Mouse (Mus musculus) kidney, embryonic 14.5 days (tissue): ENCODE measurements at regions not wholly inside any gene's neighbourhood (a gene's known extent, or its start where the extent isn't known, plus 50 kb on each side); places are given as distances from the start of the nearest gene placed in this dataset.

ENCODE experiments used
- ATAC-seq: fragments of 200-750 bp; cut with Nextera tagmentation; 2 replicates; pipeline ENCODE4 v1.8.0; 2017; ENCODE audit warnings: moderate number of reproducible peaks, mild to moderate bottlenecking, moderate TSS enrichment, moderate library complexity; ENCODE audit not compliant: low FRiP score, low TSS enrichment
- H3K27ac ChIP-seq: fragments of 300-500 bp; sonication (generic); 2 replicates; pipeline ENCODE4 v1.5.1; 2014; ENCODE audit warnings: low read depth, mild to moderate bottlenecking, low read length, moderate library complexity, mixed read lengths
- H3K27me3 ChIP-seq: fragments of 300-500 bp; sonication (generic); 2 replicates; pipeline ENCODE4 v1.6.1; 2014; ENCODE audit warnings: mild to moderate bottlenecking, low read length; ENCODE audit not compliant: control insufficient read depth, insufficient read depth
- H3K36me3 ChIP-seq: fragments of 300-500 bp; sonication (generic); 2 replicates; pipeline ENCODE4 v1.6.1; 2014; ENCODE audit warnings: low read length, mixed read lengths; ENCODE audit not compliant: control insufficient read depth, insufficient read depth
- H3K4me1 ChIP-seq: fragments of 300-500 bp; sonication (generic); 2 replicates; pipeline ENCODE4 v1.6.1; 2014; ENCODE audit warnings: low read length, mixed read lengths; ENCODE audit not compliant: control insufficient read depth, insufficient read depth
- H3K4me2 ChIP-seq: fragments of 300-500 bp; sonication (generic); replicated peaks from 2 replicates; pipeline ENCODE4 v1.6.1; 2014; ENCODE audit warnings: low read depth, mild to moderate bottlenecking, low read length
- H3K4me3 ChIP-seq: fragments of 300-500 bp; sonication (generic); 2 replicates; pipeline ENCODE4 v1.5.1; 2014; ENCODE audit warnings: mild to moderate bottlenecking, low read length
- H3K9ac ChIP-seq: fragments of 300-500 bp; sonication (generic); 2 replicates; pipeline ENCODE4 v1.6.1; 2014; ENCODE audit warnings: low read depth, mild to moderate bottlenecking, low read length, moderate library complexity
- H3K9me3 ChIP-seq: fragments of 300-500 bp; sonication (generic); 2 replicates; pipeline ENCODE4 v1.6.1; 2016; ENCODE audit warnings: low read length; ENCODE audit not compliant: control insufficient read depth
- WGBS: fragments of 180-500 bp; shearing (Covaris S2); extraction: QIAGEN DNeasy Blood & Tissue Kit; methylation state at CpG from one replicate; pipeline ENCODE4 v1.1.7; 2014; 5-methylcytosine and 5-hydroxymethylcytosine counted together

DNA sequence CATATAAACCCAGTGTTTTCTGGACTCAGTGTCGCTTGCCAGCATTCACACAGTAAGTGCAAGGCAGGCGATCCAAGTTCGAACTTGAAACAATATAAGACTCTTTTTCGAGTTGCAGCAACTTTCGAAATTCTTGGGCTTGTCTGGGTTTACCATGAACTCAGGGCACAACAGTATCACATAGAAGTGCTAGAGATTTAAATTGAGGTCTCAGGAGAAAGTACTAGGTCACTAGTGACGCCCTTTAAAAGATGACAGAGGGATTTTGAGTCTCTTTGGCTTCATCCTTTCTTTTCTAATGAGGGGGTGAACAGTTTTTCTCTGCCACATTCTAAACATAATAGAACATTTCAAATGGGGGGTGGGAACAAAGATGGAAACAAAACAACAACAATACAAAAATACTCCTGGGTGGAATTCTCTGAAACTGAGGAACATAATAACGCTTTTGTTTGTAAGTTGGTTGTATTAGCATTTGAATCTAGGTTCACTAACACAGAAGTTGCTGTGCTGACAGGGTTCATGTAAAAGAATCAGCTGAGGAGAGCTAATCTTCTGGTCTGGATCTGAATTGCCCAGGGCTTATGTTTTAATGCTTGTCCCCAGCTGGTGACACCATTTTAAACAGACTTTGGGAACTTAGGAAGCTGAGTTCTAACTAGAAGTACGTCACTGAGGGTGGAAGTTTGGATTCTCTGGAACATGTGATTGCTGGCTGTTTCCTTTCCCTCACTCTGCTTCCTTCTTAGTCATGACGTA, 906.1 kb downstream of the Stpg2 start:
- Histone ChIP-seq H3K4me1 (no peaks in the 10 kb centered on the region), H3K27ac (no peak overlapping the region), H3K9ac (no peak overlapping the region), H3K36me3 (no peaks in the 10 kb centered on the region), H3K4me3 (no peak overlapping the region), H3K9me3 (no peaks in the 10 kb centered on the region), H3K4me2 (no peak overlapping the region), H3K27me3 (no peaks in the 10 kb centered on the region)
- WGBS = 68% methylated on average over 9 of the region's 9 CpGs
- no peak for ATAC-seq

DNA sequence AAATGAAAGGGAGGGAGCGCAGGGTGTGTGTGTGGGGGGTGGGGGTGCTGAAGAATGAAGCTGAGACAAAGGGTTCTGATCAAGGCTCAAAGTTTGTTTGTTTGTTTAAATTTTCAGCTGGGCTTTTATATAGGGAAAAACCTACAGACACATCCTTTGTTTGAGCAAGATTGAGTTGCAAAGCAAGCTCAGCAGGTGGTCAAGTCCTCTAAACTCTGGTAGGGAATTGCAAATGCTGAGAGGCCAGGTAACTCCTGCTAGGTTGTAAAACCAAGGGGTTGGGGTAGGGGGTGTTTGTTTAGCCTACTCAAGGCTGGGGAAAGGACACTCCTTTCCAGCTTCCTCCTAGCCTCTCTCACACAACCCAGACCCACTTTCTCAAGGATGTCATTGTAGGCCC, 909.6 kb downstream of the Stpg2 start:
- H3K4me2 ChIP-seq = no peak overlapping the region
- no peak overlapping the region for H3K9ac ChIP-seq
- no peaks in the 10 kb centered on the region for H3K27me3 ChIP-seq
- no peaks in the 10 kb centered on the region for H3K4me1 ChIP-seq
- WGBS = 89% methylated on average over 1 of the region's 1 CpGs
- no peaks in the 10 kb centered on the region for H3K9me3 ChIP-seq
- no peak for ATAC-seq
- H3K27ac ChIP-seq = no peak overlapping the region
- H3K4me3 ChIP-seq = no peak overlapping the region
- H3K36me3 ChIP-seq = no peaks in the 10 kb centered on the region

DNA sequence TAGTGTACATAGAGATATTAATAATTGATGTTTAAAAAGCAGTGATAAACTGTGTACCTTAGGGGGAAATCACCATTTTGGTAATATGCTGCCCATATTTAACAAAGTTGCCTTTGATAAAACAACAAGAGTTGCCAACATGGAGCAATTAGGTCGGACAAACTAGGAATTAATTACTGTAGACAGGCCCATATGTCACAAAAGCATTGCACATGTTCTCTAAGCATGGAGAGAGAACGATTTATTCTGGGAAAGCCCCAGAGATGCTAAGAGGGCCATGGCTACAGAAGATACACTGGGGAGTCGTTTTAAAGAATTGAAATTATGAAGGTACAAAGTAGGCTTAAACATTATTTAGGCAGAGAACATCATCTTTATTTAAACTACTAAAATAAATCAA, 921.8 kb downstream of the Stpg2 start:
- H3K36me3 ChIP-seq = no peaks in the 10 kb centered on the region
- no peak overlapping the region for H3K9ac ChIP-seq
- H3K27me3 ChIP-seq = no peaks in the 10 kb centered on the region
- H3K27ac ChIP-seq = no peak overlapping the region
- H3K4me1 ChIP-seq = no peaks in the 10 kb centered on the region
- H3K4me3 ChIP-seq = no peak overlapping the region
- no peak for ATAC-seq
- 58% methylated on average over 3 of the region's 3 CpGs for WGBS
- H3K4me2 ChIP-seq = no peak overlapping the region
- H3K9me3 ChIP-seq = no peaks in the 10 kb centered on the region

DNA sequence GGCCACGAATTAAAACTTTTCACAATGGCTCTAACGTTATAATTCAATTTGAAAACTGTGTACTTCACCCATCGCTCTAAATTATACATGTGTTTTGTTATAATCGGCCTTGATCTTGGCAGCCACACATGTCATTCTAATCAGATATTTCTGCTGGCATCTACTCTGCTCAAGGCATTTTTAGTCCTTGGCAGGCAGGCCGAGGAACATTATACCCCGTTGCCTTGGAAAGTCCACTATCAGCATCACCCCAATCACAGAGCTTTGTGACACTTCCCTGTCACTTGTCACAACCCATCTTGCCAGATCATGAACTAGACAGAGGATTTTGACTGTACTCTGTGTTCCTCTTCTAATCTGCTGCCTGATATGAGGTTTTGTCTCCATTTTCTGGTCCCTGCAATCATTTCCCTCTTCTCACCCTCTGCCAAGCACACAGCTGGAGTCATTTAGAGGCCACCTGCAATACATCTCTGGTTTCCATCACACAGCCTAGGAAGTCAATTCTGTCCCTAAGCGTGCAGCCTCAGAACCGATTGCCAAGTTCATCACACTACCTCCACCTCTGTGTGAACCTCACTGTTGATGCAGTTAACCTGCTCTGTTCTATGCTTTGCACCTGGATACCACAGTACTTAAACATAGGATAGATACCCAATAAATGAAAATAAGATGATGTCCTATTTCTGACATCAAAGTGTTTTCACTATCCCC, 923.7 kb downstream of the Stpg2 start:
- Histone ChIP-seq H3K4me2 (no peak overlapping the region), H3K9ac (no peak overlapping the region), H3K27me3 (no peaks in the 10 kb centered on the region), H3K4me3 (no peak overlapping the region), H3K4me1 (no peaks in the 10 kb centered on the region), H3K27ac (no peak overlapping the region), H3K9me3 (no peaks in the 10 kb centered on the region), H3K36me3 (no peaks in the 10 kb centered on the region)
- 87% methylated on average over 8 of the region's 8 CpGs for WGBS
- ATAC-seq = no peak

DNA sequence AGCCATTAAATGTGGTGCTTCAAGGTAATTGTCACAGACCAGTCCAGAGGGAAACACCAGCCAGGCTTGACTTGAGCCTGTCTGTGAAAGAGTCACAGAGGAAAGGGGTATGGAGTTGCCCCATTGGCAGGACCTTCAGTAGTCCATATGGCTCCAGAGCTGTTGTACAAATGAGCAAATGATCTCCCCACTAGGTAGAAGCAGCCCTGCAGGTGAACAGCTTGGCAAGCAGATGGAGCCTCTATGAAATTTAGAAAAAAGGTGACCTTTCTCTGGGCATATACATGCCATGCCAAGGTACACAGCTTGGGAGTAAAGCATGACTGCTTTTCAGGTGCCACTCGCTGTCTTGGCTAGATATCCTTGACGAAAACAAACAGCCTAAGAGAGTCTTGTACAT, 938.4 kb downstream of the Stpg2 start:
- ATAC-seq = no peak
- 86% methylated on average over 2 of the region's 2 CpGs for WGBS

DNA sequence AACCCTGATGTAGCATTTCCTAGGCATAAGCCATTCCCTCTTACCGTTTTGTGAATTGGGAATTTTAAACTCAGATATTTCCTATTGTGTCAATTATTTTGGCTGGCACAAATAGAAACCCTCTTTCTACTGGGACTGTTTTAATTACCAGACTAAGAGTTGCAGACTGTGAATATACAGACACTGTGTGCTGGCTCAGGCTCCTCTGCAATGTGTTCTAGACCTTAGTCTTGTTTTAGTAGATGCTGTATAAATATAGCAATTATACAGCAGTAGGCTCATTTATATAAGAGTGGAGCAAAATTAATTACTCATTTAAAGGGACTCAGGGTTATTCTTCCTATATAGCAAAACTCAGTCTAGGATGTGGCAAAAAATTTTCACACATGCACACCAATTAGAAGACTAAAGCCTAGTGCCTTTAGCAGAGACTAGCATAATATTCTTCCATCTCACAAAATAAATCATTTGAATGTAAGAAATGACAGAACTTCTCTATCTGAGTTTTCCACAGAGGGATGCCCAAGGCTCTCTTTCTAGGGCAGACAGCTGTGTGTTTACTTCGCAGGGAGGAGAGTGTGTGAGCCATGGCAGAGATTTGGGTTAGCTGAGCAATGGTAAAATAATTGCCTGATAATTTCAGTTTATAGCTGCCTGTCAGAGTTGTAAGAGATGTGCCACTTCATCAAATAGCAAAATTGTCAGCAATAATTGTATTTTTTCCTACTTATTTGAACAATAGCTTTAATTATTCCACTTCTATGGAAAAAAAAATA, 941.9 kb downstream of the Stpg2 start:
- Histone ChIP-seq H3K9me3 (no peaks in the 10 kb centered on the region), H3K9ac (no peak overlapping the region), H3K27me3 (no peaks in the 10 kb centered on the region), H3K4me2 (no peak overlapping the region), H3K27ac (no peak overlapping the region), H3K4me1 (no peaks in the 10 kb centered on the region), H3K36me3 (no peaks in the 10 kb centered on the region), H3K4me3 (no peak overlapping the region)
- no peak for ATAC-seq
- 85% methylated on average over 2 of the region's 2 CpGs for WGBS

More for the DNA sequence above, 938.4 kb downstream of the Stpg2 start:
- Histone ChIP-seq H3K4me1 (no peaks in the 10 kb centered on the region), H3K9me3 (no peaks in the 10 kb centered on the region), H3K4me3 (no peak overlapping the region), H3K4me2 (no peak overlapping the region), H3K27ac (no peak overlapping the region), H3K9ac (no peak overlapping the region), H3K27me3 (no peaks in the 10 kb centered on the region), H3K36me3 (no peaks in the 10 kb centered on the region)

DNA sequence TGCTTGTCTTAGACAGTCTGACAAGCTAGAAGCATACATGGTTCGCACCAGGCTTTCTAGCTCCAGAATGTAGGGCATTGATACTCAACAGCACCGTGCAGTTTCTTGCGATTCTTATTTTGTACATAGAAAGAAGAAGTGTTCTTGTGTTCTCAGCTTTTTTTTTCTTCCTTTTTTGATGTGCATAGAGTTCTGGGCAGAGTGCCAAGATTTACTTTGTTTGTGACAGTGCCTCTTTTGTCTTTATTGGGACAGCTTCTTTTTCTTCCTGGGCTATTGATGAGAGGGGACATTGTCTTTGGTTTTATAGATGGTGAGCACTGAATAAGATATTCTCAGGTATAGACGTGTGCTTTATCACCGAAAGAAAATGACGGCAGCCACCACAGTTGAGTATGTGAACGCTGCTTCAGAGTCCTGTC, 945.0 kb downstream of the Stpg2 start:
- no peak overlapping the region for H3K4me2 ChIP-seq
- H3K4me3 ChIP-seq = no peak overlapping the region
- H3K9me3 ChIP-seq = no peaks in the 10 kb centered on the region
- WGBS = 87% methylated on average over 7 of the region's 7 CpGs
- no peaks in the 10 kb centered on the region for H3K4me1 ChIP-seq
- H3K36me3 ChIP-seq = no peaks in the 10 kb centered on the region
- ATAC-seq = no peak
- H3K27ac ChIP-seq = no peak overlapping the region
- no peaks in the 10 kb centered on the region for H3K27me3 ChIP-seq
- no peak overlapping the region for H3K9ac ChIP-seq

DNA sequence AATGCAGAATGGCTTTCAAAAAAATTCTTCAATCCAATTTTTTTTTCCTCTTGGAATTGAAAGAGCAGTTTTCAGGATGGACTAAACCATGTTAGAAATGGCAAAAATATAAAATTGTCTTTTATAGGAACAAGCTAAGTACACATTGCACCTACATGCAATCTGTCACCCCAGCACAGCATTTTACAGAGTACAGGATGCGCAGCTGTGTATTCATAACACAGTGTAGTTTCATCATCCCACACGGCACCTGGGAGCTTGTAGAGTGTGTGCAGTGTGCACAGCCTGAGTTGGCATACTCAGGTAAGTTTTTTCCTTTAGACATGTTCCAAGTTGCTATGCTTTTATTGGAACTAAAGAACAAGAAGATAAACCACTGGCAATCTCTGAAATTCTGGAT, 974.0 kb downstream of the Stpg2 start:
- whole genome bisulfite sequencing = 92% methylated on average over 2 of the region's 2 CpGs
- Histone ChIP-seq H3K9ac (no peak overlapping the region), H3K9me3 (no peaks in the 10 kb centered on the region), H3K36me3 (no peaks in the 10 kb centered on the region), H3K4me1 (no peaks in the 10 kb centered on the region), H3K27me3 (no peaks in the 10 kb centered on the region), H3K4me2 (no peak overlapping the region), H3K4me3 (no peak overlapping the region), H3K27ac (no peak overlapping the region)
- ATAC-seq = no peak

DNA sequence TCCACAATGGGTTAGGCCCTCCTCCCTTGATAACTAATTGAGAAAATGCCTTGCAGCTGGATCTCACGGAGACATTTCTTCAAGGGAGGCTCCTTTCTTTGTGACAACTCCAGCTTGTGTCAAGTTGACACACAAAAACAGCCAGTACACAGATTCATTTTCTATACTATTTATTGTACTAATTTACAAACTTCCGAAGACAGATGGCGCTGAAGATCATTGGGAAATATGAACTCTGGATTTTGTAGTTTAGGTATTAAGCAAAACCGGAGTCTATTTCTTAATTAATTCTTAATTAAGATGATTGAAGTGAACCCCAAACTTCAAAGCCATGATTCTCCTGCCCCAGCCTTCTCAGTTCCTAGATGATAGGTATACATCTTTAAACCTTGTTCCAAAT, 977.2 kb downstream of the Stpg2 start:
- no peak for ATAC-seq
- Histone ChIP-seq H3K4me1 (no peaks in the 10 kb centered on the region), H3K9me3 (no peaks in the 10 kb centered on the region), H3K36me3 (no peaks in the 10 kb centered on the region), H3K9ac (no peak overlapping the region), H3K27me3 (no peaks in the 10 kb centered on the region), H3K27ac (no peak overlapping the region), H3K4me2 (no peak overlapping the region), H3K4me3 (no peak overlapping the region)
- WGBS = 88% methylated on average over 4 of the region's 4 CpGs
